Mouse (Mus musculus) gastrocnemius, postnatal 36 days (tissue): ENCODE measurements at regions not wholly inside any gene's neighbourhood (a gene's known extent, or its start where the extent isn't known, plus 50 kb on each side); places are given as distances from the start of the nearest gene placed in this dataset.

Experiments used
- DNase-seq, 2 experiments: peaks; one replicate each; pipeline ENCODE4 v3.0.0; 2022
- intact Hi-C: fragments of 180-260 bp; cut with DNase I; formaldehyde crosslinking; loops from one replicate; pipeline ENCODE4 v1.15.1; 2025

DNA sequence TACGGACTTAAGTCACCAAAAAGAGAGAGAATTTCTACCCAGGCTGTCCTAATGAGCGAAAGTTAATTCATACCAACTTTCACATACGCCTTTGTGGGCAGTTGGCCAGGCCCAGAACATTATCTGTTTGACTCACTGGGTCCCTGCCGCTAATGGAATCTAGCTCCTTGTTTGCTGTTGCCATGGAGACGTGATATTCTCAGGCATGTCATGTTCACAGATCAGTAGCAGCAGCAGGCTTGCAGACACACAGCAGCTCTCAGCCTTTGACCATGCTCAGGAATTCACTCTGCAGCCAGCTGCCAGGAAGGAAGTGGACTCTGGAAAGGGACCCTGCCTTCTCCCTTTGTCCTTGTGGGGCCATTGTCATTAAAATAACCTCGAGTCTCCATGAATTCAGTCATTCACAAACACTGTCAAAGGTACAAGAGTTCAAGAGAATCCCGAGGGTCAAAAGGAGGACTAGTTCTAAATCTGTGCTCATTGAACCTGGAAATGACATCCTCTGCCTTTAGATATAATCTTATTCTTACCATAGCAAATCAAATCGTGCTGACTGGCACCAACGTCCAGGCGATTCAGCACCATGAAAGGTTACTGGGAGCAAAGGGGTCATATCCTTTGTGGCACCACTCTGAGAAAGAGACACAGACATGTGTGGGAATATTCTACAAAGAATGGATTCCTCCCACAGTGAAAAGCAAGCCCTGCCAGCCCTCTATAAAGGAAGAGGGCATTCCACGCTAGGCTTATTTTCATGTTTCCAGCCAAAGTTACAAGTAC is 584.9 kb downstream of the Tmem182 start:
- no peak for DNase-seq

DNA sequence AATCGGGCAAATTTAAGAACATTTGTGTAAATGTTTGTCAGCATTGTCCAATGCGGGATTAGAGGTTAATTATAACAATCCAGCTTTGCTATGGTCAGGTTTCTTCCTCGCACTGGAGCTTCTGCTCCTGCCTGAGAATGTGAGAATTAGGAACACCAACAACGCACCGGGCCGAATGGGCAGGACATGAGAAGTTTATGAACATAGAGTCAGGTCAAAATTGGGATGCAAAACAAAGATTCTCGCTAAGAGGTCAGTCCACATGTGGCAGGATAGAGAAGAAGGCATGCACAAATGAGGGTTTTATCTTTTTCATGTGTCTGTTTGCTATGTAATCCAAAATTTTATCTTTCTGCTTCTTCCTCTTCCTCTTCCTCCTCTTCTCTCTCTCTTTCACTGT is 585.7 kb downstream of the Tmem182 start:
- no peak for DNase-seq
- intact Hi-C loops = no loop called here

More for the DNA sequence above, 584.9 kb downstream of the Tmem182 start:
- intact Hi-C loops = no loop called here

DNA sequence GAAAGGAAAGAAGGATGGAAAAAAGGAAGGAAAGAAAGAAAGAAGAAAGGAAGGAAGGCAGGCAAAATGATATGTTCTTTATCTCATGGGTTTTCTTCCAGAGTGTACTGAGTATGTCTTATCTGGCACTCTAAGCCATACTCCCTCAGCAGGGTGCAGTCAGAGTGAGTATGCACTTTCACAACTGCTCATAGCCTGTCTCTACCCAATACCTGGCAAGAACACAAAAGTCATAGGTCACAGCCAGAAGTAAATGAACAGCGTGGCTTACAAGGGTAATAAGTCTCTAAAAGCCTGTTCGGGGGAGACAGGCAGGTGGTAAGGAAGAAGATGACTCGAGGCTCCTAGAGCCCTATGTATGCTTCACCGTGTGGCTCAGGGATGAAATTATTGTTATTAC is 587.9 kb downstream of the Tmem182 start:
- intact Hi-C loops = no loop called here
- no peak for DNase-seq

DNA sequence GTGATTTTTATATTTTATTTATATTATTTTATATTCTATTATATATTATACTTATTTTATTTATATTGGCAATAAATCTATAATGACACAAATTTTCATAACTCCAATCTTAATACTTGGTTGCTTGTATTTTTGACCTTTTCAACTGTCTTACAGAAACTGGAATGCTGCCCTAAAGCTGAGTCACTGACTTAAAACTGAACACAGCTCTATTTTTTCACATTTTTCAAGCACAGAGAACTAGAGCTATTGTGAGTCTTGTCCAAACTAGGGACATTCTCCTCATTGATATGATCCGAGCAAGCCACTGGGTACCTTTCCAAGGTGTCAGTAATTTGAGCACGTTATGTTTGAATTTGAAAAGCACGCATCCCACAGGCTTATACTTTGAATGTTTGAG is 589.7 kb downstream of the Tmem182 start:
- no peak for DNase-seq
- intact Hi-C loops = no loop called here

DNA sequence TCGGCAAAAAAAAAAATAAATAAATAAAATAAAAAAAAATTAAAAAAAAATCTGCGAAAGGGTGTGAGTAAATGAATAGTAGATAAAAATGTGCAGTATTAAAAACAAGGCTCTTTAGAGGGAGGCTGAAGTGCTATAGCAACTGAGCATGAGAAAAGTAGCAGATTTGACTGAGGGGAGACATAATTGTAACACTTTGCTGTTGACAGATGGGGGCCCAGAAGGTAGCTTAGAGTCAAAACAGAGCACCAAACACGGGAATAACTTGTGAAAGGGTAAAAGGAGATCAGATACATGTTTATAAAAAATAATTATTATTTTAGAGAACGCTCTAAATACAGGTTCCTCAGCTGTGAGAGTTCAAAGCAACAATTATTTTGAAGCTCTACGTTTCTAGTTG is 605.1 kb downstream of the Tmem182 start:
- intact Hi-C loops = no loop called here
- DNase-seq = no peak

DNA sequence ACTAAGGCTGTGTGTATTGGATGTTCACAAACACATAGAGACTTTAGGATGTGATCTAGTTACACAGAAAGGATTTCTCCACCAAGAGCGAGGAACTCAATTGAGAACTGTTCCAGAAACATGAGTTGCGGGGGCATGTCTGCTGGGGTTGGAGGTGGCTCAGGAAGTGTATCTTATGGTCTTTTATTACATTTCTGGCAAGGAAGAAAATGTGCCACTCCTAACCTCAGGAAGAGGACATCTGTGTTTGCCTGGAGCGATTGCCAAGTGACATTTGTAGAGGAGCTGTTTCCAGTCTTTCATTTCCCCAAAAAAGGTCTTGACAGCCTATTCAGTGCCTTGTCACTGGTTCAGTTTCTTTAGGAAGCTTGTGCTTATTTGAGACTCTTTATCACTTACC is 606.2 kb downstream of the Tmem182 start:
- DNase-seq = no peak
- intact Hi-C loops = no loop called here

DNA sequence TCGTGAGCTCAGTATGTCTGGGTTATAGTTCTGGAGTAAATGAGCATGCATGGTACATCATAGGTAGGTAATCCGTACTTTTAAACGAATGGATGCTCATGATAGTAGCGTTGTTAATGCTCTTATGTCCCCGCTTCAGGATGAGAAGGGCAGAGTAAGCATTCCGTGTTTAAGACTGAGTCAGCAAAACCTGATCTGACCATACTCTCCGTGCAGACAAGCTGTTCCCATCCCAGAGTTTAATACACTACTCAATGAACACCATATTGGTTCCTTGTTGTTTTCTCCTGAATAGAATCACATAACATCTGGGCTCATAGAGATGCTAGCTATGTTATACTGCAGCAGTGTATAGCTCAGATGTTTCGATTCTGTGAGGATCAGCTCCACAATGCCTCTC is 606.7 kb downstream of the Tmem182 start:
- intact Hi-C loops = no loop called here

DNA sequence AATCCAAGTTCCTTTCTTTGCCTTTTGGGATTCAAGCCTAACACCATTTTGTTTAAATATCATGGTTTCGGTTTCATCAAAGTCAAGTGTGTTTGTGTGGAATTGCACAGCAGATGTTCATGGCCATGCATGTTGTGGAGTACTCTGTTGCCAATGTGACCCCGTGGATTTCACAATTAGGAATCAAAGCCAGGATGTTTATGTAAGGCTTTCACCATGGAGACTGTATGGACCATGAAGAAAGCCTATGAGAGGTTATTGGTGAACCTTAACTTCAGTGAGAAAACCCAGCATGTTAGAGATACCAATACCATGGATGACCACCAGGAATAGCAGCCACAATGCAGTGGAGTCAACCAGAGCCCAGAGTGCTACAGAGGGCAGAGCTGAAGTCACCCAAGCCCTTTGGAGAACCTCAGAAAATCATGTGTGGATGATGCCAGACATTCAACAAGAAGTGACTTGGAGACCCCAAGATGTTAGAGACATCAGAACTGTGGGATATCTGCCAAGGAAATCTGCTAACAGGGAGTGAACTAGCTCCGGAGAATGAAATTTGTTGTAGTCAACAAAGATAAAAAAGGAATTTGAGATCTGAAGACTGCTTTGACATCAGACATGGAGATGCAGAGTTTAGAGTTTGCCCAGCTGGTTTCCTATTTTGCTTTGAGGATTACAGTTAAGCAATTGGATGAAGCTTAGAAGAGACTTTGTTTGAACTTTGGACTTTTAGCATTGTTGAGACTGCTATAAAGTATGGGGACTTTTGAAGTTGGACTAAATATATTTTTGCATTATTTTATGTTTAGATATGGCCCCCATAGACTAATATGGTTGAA is 615.3 kb downstream of the Tmem182 start:
- intact Hi-C loops = no loop called here
- no peak for DNase-seq

More for the DNA sequence above, 606.7 kb downstream of the Tmem182 start:
- DNase-seq = no peak

DNA sequence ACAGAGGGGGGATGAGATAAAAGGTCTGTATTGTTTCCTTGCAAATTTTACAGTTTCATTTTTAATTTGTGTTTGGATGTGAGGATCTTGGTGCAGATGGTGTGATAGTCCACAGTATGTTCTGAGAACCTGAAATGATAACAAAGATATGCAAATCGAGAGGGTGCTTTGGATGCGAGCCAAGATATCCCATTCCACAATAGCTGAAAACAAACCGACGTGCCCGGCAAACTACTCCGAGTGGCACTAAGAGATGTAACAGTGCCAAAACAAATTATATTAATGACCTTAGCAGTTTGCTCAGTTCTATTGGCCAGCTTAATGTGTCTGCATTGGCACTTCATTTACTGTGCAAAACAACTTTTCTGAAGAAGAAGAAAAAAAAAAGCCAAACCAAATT is 622.5 kb downstream of the Tmem182 start:
- DNase-seq = no peak
- intact Hi-C loops = no loop called here

DNA sequence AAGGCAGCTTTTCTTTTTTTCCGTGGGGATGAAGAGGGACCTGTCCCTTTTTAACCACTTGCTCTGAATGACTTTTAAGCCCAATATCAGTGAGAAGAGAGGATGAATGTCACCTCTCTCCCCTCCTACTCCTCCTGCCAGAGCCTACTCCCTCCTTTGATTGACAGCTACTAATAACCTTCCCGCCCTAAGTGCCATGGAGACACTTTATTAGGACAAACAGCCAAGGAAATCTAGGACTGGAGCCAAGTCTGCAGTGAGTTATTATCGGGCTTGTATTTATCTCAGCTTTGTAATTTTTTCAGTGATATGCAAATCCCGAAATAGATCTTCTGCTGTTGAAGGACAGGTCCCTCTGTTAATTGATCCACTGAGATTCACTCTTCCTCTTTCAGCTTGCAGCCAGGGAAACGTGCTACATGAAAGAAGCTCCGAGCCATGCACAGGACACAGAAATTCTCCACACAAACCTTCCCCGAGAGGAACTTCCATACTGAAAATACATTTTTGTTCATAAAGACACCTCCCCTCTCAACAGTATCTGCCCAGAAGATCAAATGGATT is 625.8 kb downstream of the Tmem182 start:
- intact Hi-C loops = no loop called here
- DNase-seq = no peak

DNA sequence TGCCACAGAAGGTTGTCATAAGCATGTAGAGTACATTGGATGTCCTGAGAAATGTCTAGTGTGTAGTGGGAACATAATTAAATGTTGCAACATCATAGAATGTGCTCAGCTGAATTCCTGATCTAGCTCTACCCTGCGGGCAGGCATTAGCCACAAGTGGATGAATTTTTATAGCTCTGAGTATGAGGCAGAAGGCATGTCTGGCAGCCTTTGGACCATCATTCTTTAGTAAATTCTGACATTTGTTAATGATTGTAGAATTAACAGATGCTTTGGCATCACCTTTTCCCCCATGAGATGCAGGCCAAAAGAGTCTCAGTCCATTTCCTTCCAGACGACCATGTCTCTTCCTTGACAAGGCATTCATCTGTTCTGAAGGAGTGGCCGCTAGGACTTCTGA is 630.0 kb downstream of the Tmem182 start:
- no peak for DNase-seq
- intact Hi-C loops = no loop called here

DNA sequence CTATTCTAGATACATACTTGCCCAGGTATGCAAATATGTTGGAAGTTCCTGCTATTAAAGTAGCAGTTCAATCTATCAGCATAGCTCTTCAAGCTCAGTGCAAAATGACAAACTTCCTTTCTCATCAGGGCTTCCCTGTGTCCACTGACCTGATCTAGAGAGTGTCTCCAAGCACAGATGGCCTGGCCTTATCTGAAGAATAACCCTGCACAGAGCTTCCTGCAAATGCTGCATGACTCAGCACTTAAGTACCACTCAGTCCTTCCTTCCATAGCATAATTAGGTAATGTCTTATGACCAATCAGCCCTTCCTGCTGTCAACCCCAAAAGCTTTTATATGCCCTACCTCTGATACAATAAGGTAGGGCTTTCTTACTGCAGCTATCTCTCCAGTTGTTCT is 644.6 kb downstream of the Tmem182 start:
- no peak for DNase-seq
- intact Hi-C loops = no loop called here
